Mouse (Mus musculus) MEL (cell line): Measurements from ENCODE around the gene Mthfd1l. TPM values are rescaled to one million over a fixed set of nuclear protein-coding genes. Genes with fewer than 3 reads are reported as not detected.

ENCODE experiments used
- polyA plus RNA-seq, 2 experiments: library from polyadenylated mRNA; stranded (reverse) in 1 of 2; unstranded in 1 of 2; fragments of >175 nt in 1 of 2; fragments of >200 nt in 1 of 2; gene quantifications; 2 replicates each; pipeline versions ENCODE4 v1.2.1 to v1.2.4; 2012; ENCODE audit warnings: low replicate concordance in 2 of 2, low read depth in 1 of 2; ENCODE audit not compliant: insufficient read length in 2 of 2, insufficient read depth in 1 of 2, missing spikeins in 1 of 2
- total RNA-seq: library from RNA; depleted of rRNA; stranded (reverse); fragments of 300-350 nt; gene quantifications from 2 replicates; pipeline ENCODE4 v1.2.3, GENCODE M21; 2012; rRNA removed

Gene Mthfd1l
- total and polyA plus RNA-seq, 3 experiments = 43.1 to 1,097 (median 83.0) TPM

Other genes with a start within 250 kb of the Mthfd1l start
- gene Plekhg1, start 232.8 kb upstream of the Mthfd1l start, total RNA-seq = not detected in 2 replicates
- gene Plekhg1, start 232.8 kb upstream of the Mthfd1l start, polyA plus RNA-seq = under 1 TPM in 1 of 2 experiments, not detected in 1; 0.01 TPM